Mouse (Mus musculus) adrenal gland, adult 10 weeks (tissue): ENCODE results near the gene Zfp652. TPM values are rescaled to one million over a fixed set of nuclear protein-coding genes. Genes with fewer than 3 reads are reported as not detected.

Source experiments
- polyA plus RNA-seq: library from polyadenylated mRNA; stranded (reverse); fragments of 350-450 nt; fragmentation: Illumina TruSeq; extraction: RNeasy Lipid Tissue Mini Kit (QIAGEN cat#74804); gene quantifications from one replicate; pipeline ENCODE4 v1.2.3, GENCODE M21; 2014; ENCODE audit warnings: low read depth, low replicate concordance

The Zfp652 gene
- polyA plus RNA-seq: 24.7 TPM

GRCm38 (mm10) chr11:95712563-95713224, at the start of gene Zfp652:
Gene Zfp652, plus strand, starts transcription at chr11:95712673.

GRCm38 (mm10) chr11:95666529-95667149, 45.8 kb upstream of the Zfp652 start, which contains the start of gene Phb:
Gene Phb, plus strand, starts transcription at chr11:95666957.

GRCm38 (mm10) chr11:95723287-95723686, 10.8 kb downstream of the Zfp652 start, which contains the start of gene B130006D01Rik:
Gene B130006D01Rik, plus strand, starts transcription at chr11:95723587.

DNA sequence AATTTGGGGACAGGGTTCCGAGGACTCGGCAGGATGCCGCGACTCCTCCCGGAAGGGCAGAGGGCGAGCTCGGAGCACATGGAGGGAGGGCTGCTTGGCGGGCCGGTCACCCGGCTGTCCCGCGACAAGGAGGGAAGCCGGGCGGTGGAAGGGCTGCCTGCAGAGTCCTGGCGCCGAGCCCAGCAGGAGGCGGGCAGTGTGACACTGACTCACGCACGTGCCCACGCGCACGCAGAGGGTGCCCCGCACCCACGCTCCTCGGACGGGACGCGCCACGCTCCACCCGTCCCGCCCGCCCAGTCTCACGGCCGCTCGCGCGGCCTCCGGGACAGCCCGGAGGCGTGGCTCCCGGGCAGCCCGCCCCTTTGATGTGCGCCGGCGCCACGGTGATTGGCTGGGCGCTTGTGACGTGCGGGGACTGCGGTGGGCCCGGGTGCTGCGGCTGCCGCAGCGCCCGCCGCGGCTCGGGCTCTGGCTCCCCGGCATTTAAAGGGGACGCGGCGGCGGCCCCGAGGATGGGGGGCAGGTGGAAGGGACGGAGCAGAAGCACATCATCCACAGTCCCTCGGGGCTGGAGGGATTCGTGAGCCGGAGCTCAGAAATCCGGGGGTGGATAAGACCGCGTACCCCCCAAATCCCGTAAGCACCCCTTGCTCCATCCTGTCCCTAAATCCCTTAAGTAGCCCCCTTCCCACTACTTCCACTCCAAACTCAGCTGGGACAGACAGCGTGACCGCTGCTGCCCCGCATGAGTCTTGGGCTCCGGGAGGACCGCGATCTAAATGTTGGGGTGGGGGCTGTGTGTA, 111.8 kb downstream of the Zfp652 start, which contains the start of gene Phospho1:
TSS of gene Phospho1 (plus strand) at position 429 of the 806 bp plus-strand sequence.

DNA sequence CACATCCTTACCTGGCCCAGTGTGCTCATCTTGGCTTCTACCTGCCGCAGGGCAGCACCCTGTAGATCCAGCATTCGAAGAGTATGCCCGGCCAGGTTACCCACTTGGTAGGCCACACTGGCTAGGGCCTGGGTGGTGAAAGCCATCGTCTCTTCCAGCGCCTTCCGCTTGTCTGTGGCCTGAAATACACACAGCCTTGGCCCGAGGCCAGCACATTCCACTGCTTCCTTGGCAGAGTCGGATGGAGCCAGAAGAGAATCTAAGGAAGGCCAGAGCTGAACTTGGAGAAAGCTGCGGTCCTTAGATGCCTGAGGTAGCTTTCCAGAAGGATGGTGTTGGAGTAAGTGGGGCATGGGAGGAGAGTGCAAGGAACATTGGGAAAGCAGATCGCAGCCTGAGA, 124.6 kb downstream of the Zfp652 start, which contains the start of gene Gngt2:
TSS of gene Gngt2 (plus strand) at position 158 of the 400 bp plus-strand sequence.

GRCm38 (mm10) chr11:95842074-95842681, 129.7 kb downstream of the Zfp652 start, which contains the start of gene Abi3:
Gene Abi3, minus strand, starts transcription at chr11:95842476.

Other genes starting within 250 kb of the Zfp652 start
- gene Nxph3, start 198.1 kb upstream of the Zfp652 start, polyA plus RNA-seq: not detected
- 0.29 TPM for gene Ngfr, start 124.9 kb upstream of the Zfp652 start, polyA plus RNA-seq
- 21.1 TPM for gene Phb, start 45.7 kb upstream of the Zfp652 start, polyA plus RNA-seq
- gene B130006D01Rik, start 10.9 kb downstream of the Zfp652 start, polyA plus RNA-seq: 0.23 TPM
- 4.2 TPM for gene Phospho1, start 111.8 kb downstream of the Zfp652 start, polyA plus RNA-seq
- 6.4 TPM for gene Gngt2, start 124.5 kb downstream of the Zfp652 start, polyA plus RNA-seq
- gene Abi3, start 129.8 kb downstream of the Zfp652 start, polyA plus RNA-seq: 0.29 TPM
- gene B4galnt2, start 202.2 kb downstream of the Zfp652 start, polyA plus RNA-seq: not detected